Mouse (Mus musculus): ENCODE results near the gene Hnrnph3.
"Not testable (repeated sequence)": the region's sequence is repeated elsewhere in the genome, so short reads cannot be mapped to it uniquely, and the experiment has no call there.

Gene Hnrnph3

GRCm38 (mm10) chr10:63023749-63024579, at the start of gene Hnrnph3, which contains the start of gene Pbld2:
Gene Hnrnph3, minus strand, starts transcription at chr10:63024217.
Gene Pbld2, plus strand, starts transcription at chr10:63024315.
- DNase-seq (ENCODE audit: extremely low spot score, low spot score): peak; percentile 100

- DNase-seq (ENCODE audit: extremely low spot score, low spot score): peak; percentile 68
Measured at GRCm38 (mm10) chr10:63065988-63066387, 42.0 kb upstream of the Hnrnph3 start.

- DNase-seq (ENCODE audit: extremely low spot score, low spot score): no peak
Measured at GRCm38 (mm10) chr10:63065561-63065960, 41.5 kb upstream of the Hnrnph3 start.

- DNase-seq (ENCODE audit: extremely low spot score, low spot score): no peak
Measured at GRCm38 (mm10) chr10:63064516-63064915, 40.5 kb upstream of the Hnrnph3 start.

GRCm38 (mm10) chr10:63063365-63063764, 39.3 kb upstream of the Hnrnph3 start:
- DNase-seq (ENCODE audit: extremely low spot score, low spot score): no peak

GRCm38 (mm10) chr10:63062696-63063095, 38.7 kb upstream of the Hnrnph3 start:
- no peak for DNase-seq (ENCODE audit: extremely low spot score, low spot score)

- DNase-seq (ENCODE audit: extremely low spot score, low spot score): no peak
Measured at GRCm38 (mm10) chr10:63061266-63061665, 37.2 kb upstream of the Hnrnph3 start.

- DNase-seq (ENCODE audit: extremely low spot score, low spot score): no peak
Measured at GRCm38 (mm10) chr10:63060406-63060805, 36.4 kb upstream of the Hnrnph3 start.

- DNase-seq (ENCODE audit: extremely low spot score, low spot score): no peak
Measured at GRCm38 (mm10) chr10:63059862-63060261, 35.8 kb upstream of the Hnrnph3 start, which contains the start of gene Pbld1. Gene Pbld1, plus strand, starts transcription at chr10:63060162.

- no peak for DNase-seq (ENCODE audit: extremely low spot score, low spot score)
Measured at GRCm38 (mm10) chr10:63056966-63057750, 33.1 kb upstream of the Hnrnph3 start.

- DNase-seq (ENCODE audit: extremely low spot score, low spot score): no peak
Measured at GRCm38 (mm10) chr10:63054586-63054985, 30.6 kb upstream of the Hnrnph3 start.

- DNase-seq (ENCODE audit: extremely low spot score, low spot score): not testable (repeated sequence)
Measured at GRCm38 (mm10) chr10:63054071-63054470, 30.1 kb upstream of the Hnrnph3 start.

- no peak for DNase-seq (ENCODE audit: extremely low spot score, low spot score)
Measured at GRCm38 (mm10) chr10:63053007-63053406, 29.0 kb upstream of the Hnrnph3 start.

GRCm38 (mm10) chr10:63052011-63052410, 28.0 kb upstream of the Hnrnph3 start:
- DNase-seq (ENCODE audit: extremely low spot score, low spot score): no peak

- DNase-seq (ENCODE audit: extremely low spot score, low spot score): no peak
Measured at GRCm38 (mm10) chr10:63051267-63051666, 27.2 kb upstream of the Hnrnph3 start.

GRCm38 (mm10) chr10:63049106-63049505, 25.1 kb upstream of the Hnrnph3 start:
- DNase-seq (ENCODE audit: extremely low spot score, low spot score): no peak

- no peak for DNase-seq (ENCODE audit: extremely low spot score, low spot score)
Measured at GRCm38 (mm10) chr10:63047751-63048150, 23.7 kb upstream of the Hnrnph3 start.

- no peak for DNase-seq (ENCODE audit: extremely low spot score, low spot score)
Measured at GRCm38 (mm10) chr10:63043154-63043553, 19.1 kb upstream of the Hnrnph3 start.

GRCm38 (mm10) chr10:63039867-63040628, 16.0 kb upstream of the Hnrnph3 start:
- no peak for DNase-seq (ENCODE audit: extremely low spot score, low spot score)

GRCm38 (mm10) chr10:63038571-63039320, 14.7 kb upstream of the Hnrnph3 start:
- DNase-seq (ENCODE audit: extremely low spot score, low spot score): no peak

- DNase-seq (ENCODE audit: extremely low spot score, low spot score): no peak
Measured at GRCm38 (mm10) chr10:63032956-63033355, 8.9 kb upstream of the Hnrnph3 start.
